Mouse (Mus musculus) liver, embryonic 11.5 days (tissue): ENCODE results near the gene Mrc2. TPM values are rescaled to one million over a fixed set of nuclear protein-coding genes. Genes with fewer than 3 reads are reported as not detected.
A peak's percentile ranks its signal among the peaks of the same experiment; 100 is the strongest.

Experiments
- ATAC-seq: fragments of 200-750 bp; cut with Nextera tagmentation; replicated peaks from 2 replicates; pipeline ENCODE4 v1.8.0; 2017; ENCODE audit warnings: moderate number of reproducible peaks, mild to moderate bottlenecking, moderate TSS enrichment, moderate library complexity; ENCODE audit not compliant: low FRiP score
- DNase-seq: peaks from one replicate; pipeline ENCODE4 v3.0.0-alpha.2; 2017; ENCODE audit warnings: low spot score
- H3K27ac ChIP-seq: fragments of 300-500 bp; sonication (generic); 2 replicates; pipeline ENCODE4 v1.5.1; 2014; ENCODE audit warnings: mild to moderate bottlenecking, low read depth, low read length, control low read depth
- H3K27me3 ChIP-seq: fragments of 300-500 bp; sonication (generic); replicated peaks from 2 replicates; pipeline ENCODE4 v1.6.1; 2014; ENCODE audit warnings: low read length, mixed read lengths; ENCODE audit not compliant: control insufficient read depth, insufficient read depth
- H3K36me3 ChIP-seq: fragments of 300-500 bp; sonication (generic); 2 replicates; pipeline ENCODE4 v1.6.1; 2014; ENCODE audit warnings: mild to moderate bottlenecking, low read length, moderate library complexity, mixed read lengths; ENCODE audit not compliant: control insufficient read depth, insufficient read depth
- H3K4me1 ChIP-seq: fragments of 300-500 bp; sonication (generic); replicated peaks from 2 replicates; pipeline ENCODE4 v1.6.1; 2014; ENCODE audit warnings: low read length, mixed read lengths; ENCODE audit not compliant: control insufficient read depth, insufficient read depth
- H3K4me2 ChIP-seq: fragments of 300-500 bp; sonication (generic); 2 replicates; pipeline ENCODE4 v1.6.1; 2014; ENCODE audit warnings: mild to moderate bottlenecking, control low read depth, moderate library complexity
- H3K4me3 ChIP-seq: fragments of 300-500 bp; sonication (generic); 2 replicates; pipeline ENCODE4 v1.5.1; 2014; ENCODE audit warnings: low read depth, low read length, control low read depth
- H3K9ac ChIP-seq: fragments of 300-500 bp; sonication (generic); 2 replicates; pipeline ENCODE4 v1.6.1; 2014; ENCODE audit warnings: low read depth, low read length, control low read depth
- H3K9me3 ChIP-seq: fragments of 300-500 bp; sonication (generic); 2 replicates; pipeline ENCODE4 v1.6.1; 2016; ENCODE audit warnings: low read length, inconsistent platforms, mixed read lengths; ENCODE audit not compliant: control insufficient read depth
- WGBS: fragments of 180-500 bp; shearing (Covaris S2); extraction: QIAGEN DNeasy Blood & Tissue Kit; methylation state at CpG from one replicate; pipeline ENCODE4 v1.1.7; 2014; 5-methylcytosine and 5-hydroxymethylcytosine counted together
- polyA plus RNA-seq: library from polyadenylated mRNA; unstranded; fragments of >200 nt; fragmentation: Nextera tagmentation; extraction: Ambion mirVana; gene quantifications from 2 replicates; pipeline ENCODE4 v1.2.1, GENCODE M21; 2014

Gene Mrc2
- polyA plus RNA-seq, 1 experiment from 2014 or later, result 4.8 TPM

- Histone ChIP-seq H3K36me3 (no peaks in the 10 kb centered on the region), H3K4me2 (peak overlapping the region; percentile 46), H3K27me3 (no peaks in the 10 kb centered on the region), H3K27ac (peak overlapping the region; percentile 32; the same call in 1 of the 2 replicates), H3K4me1 (peaks cover 34% of the 10 kb centered on the region), H3K4me3 (peak overlapping the region; percentile 15; the same call in 1 of the 2 replicates), H3K9ac (no peak overlapping the region), H3K9me3 (no peaks in the 10 kb centered on the region)
- peak; percentile 74 for ATAC-seq
- DNase-seq, result no peak
- WGBS, result 77% methylated on average over 19 of the region's 19 CpGs
These were observed 57.4 kb downstream of the Mrc2 start for GRCm38 (mm10) chr11:105349780-105350324.

DNA sequence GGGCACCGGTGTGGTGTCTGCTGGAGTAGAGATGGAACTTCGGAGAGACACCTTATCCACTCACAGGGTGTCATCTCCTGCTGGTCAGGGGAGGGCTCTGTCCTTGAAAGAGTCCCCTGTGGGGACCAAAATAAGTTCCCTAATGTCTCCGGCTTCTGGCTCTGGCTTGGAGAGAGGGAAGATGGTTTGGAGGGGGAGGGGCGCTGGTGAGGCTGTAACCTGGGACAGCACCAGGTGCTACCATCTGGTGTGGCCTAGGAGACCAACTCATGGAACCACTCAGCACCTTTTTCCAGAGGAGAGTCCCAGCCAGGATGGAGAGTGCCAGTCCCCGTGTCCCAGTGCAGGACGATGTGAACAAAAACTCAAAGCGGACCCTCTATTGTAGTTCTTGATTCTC is 58.2 kb downstream of the Mrc2 start:
- Histone ChIP-seq H3K4me2 (no peak overlapping the region), H3K27me3 (no peaks in the 10 kb centered on the region), H3K4me3 (no peak overlapping the region), H3K36me3 (no peaks in the 10 kb centered on the region), H3K4me1 (peaks cover 34% of the 10 kb centered on the region), H3K27ac (no peak overlapping the region; the same call in 1 of the 2 replicates), H3K9me3 (no peaks in the 10 kb centered on the region), H3K9ac (no peak overlapping the region)
- 81% methylated on average over 7 of the region's 7 CpGs for WGBS
- DNase-seq, result no peak
- ATAC-seq, result no peak

DNA sequence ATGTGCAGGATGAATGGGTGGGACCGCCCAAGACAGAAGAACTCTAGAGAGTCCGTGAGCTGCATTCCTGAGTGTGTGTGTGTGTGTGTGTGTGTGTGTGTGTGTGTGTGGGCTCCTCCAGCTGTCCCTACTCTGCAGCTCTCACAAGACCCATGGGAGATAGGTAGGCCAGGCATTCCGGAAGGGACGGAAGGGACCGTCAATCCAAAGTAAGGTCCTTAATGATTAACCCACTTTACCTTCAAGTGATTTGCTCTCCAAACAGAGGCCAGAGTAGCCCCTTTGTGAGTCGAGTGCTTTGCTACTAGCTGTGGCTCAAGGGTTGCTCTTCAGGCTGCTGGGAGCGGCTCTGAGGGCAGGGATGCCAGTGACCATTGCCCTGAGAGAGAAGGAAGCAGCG is 59.7 kb downstream of the Mrc2 start:
- no peak overlapping the region for H3K4me3 ChIP-seq
- H3K4me2 ChIP-seq, result no peak overlapping the region
- H3K4me1 ChIP-seq, result peaks cover 41% of the 10 kb centered on the region
- H3K9ac ChIP-seq, result no peak overlapping the region
- no peaks in the 10 kb centered on the region for H3K27me3 ChIP-seq
- DNase-seq (no peak), ATAC-seq (no peak)
- no peaks in the 10 kb centered on the region for H3K9me3 ChIP-seq
- H3K27ac ChIP-seq, result no peak overlapping the region
- WGBS, result 77% methylated on average over 8 of the region's 8 CpGs
- H3K36me3 ChIP-seq, result no peaks in the 10 kb centered on the region

DNA sequence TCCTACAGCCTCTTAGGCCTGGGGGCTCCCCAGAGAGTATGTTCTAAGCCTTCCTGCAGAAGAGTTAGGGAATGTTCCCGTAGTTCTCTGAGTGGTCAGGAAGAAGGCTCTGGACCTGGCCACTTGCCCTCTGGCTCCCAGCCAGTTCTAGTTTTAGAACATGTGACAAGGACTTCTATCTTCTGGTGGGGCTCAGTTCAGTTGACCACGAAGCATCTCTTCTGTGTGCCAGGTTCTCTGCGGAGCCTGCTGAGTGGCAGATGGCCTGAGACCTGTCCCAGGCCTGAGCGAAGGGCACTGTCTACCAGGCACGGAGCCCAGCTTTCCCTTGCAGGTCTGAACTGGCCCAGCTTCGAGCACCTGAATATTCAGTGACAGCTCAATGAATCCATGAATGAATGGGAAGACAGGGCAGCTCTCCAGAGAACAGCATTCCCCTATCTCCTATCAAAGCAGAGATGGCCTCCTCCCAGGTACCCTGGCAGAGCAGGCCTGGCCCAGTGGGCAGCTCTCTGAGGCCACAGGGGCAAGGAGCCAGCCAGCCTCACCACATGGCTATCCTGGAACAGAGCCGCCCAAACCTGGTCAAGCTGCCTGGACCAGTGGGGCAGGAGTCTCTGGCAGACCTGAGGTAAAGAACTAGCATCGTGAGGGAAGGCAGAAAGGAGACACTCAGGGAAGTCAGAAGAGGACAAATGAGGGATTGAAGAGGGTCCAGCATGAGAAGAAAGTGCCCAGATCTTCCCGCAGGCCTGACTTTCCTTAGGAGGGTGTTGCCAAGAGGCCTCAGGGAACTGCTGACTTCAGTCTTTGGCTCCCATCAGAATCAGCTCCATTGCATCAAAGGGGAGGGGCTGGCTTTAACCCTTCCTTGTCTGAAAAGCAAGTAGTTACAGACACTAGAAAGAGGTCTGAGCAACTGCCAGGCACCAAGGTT is 60.8 kb downstream of the Mrc2 start:
- Histone ChIP-seq H3K4me2 (no peak overlapping the region), H3K27ac (peak overlapping the region; percentile 38; the same call in 1 of the 2 replicates), H3K9ac (no peak overlapping the region), H3K4me1 (peaks cover 41% of the 10 kb centered on the region), H3K9me3 (no peaks in the 10 kb centered on the region), H3K36me3 (no peaks in the 10 kb centered on the region), H3K27me3 (no peaks in the 10 kb centered on the region), H3K4me3 (no peak overlapping the region)
- WGBS, result 62% methylated on average over 9 of the region's 9 CpGs
- ATAC-seq (no peak), DNase-seq (no peak)

DNA sequence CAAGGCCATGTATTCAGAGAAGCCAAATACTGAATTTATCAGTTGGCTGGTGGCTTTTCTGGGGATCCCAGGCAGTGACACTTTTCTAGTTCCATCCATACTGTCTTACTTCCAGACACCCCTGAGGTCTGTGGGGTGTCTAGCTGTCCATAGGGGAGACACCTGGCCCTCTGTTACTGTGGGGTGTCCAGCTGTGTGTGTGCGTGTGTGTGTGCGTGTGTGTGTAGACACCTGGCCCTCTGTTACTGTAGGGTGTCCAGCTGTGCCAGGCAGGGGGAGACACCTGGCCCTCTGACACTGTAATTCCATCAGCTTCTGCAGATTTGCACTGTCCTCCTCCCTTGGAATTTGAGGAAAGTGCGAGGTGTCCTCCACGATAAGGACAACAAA is 61.4 kb downstream of the Mrc2 start:
- 92% methylated on average over 4 of the region's 4 CpGs for WGBS
- Histone ChIP-seq H3K27me3 (no peaks in the 10 kb centered on the region), H3K4me3 (no peak overlapping the region), H3K4me1 (peaks cover 41% of the 10 kb centered on the region), H3K4me2 (no peak overlapping the region), H3K9ac (no peak overlapping the region), H3K9me3 (no peaks in the 10 kb centered on the region), H3K36me3 (no peaks in the 10 kb centered on the region), H3K27ac (no peak overlapping the region)
- ATAC-seq, result no peak
- DNase-seq, result no peak

GRCm38 (mm10) chr11:105356301-105356700 is 63.9 kb downstream of the Mrc2 start:
- Histone ChIP-seq H3K4me1 (peaks cover 25% of the 10 kb centered on the region), H3K36me3 (no peaks in the 10 kb centered on the region), H3K4me3 (no peak overlapping the region), H3K27me3 (no peaks in the 10 kb centered on the region), H3K4me2 (no peak overlapping the region), H3K27ac (no peak overlapping the region), H3K9ac (no peak overlapping the region), H3K9me3 (no peaks in the 10 kb centered on the region)
- DNase-seq (no peak), ATAC-seq (no peak)
- 46% methylated on average over 7 of the region's 7 CpGs for WGBS

- peaks cover 15% of the 10 kb centered on the region for H3K27me3 ChIP-seq
- H3K36me3 ChIP-seq, result no peaks in the 10 kb centered on the region
- DNase-seq, result no peak
- H3K9ac ChIP-seq, result no peak overlapping the region
- no peaks in the 10 kb centered on the region for H3K9me3 ChIP-seq
- peaks cover 41% of the 10 kb centered on the region for H3K4me1 ChIP-seq
- 87% methylated on average over 4 of the region's 4 CpGs for WGBS
- no peak overlapping the region for H3K27ac ChIP-seq
- H3K4me2 ChIP-seq, result no peak overlapping the region
- ATAC-seq, result no peak
- H3K4me3 ChIP-seq, result no peak overlapping the region
These were observed 69.8 kb downstream of the Mrc2 start for GRCm38 (mm10) chr11:105362041-105362765.

GRCm38 (mm10) chr11:105362946-105363597 is 70.6 kb downstream of the Mrc2 start:
- H3K4me2 ChIP-seq, result peak overlapping the region; percentile 82
- peak; percentile 46 for ATAC-seq
- H3K4me1 ChIP-seq, result peaks cover 46% of the 10 kb centered on the region
- 2% methylated on average over 40 of the region's 40 CpGs for WGBS
- DNase-seq, result peak; percentile 84
- no peaks in the 10 kb centered on the region for H3K9me3 ChIP-seq
- peak overlapping the region; percentile 55 for H3K9ac ChIP-seq
- peak overlapping the region; percentile 57 for H3K4me3 ChIP-seq
- no peak overlapping the region; the same call in 1 of the 2 replicates for H3K27ac ChIP-seq
- H3K27me3 ChIP-seq, result peaks cover 15% of the 10 kb centered on the region
- H3K36me3 ChIP-seq, result no peaks in the 10 kb centered on the region
